Comparison of ENCODE assay signal across 8 mouse cellular contexts in the genomic region with DNA sequence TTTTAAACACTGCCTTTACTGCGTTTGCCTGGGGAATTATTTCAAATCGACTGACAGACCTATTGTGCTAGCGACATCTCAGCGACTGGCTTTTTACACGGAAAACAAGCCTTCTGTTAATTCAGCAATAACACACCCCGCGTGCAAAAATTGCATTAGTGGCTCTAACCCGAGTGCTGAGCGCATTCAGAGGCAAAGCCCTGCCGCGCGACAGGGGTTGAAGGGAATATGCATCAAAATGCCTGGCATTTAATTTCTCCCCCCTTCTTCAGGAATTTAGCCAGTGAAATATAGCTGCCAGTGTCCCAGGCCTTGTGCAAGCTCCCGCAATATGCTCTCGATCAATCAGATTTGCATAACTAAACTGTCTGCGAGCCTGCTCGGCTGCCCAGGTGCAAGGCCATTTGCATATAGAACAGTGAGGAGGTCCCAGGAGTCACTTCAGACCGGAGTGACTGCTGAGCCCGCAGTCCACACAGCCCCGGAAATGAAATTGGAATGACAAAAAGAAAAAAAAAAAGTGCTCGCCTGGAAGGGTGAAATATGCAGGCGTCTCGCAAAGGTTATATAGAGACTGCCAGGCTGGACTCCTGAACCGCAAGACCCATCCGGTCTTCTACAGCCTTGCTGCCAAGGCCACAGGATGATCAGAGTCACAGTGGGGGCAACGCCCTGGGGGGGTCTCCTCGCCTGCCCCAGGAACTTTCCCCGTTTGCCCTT.
DNase-seq lines count a peak whose midpoint lies in the region; ATAC-seq and TF ChIP-seq lines count a peak whose summit lies in the region.

No protein-coding gene starts in this region.

- TF ChIP-seq POLR2A in embryonic fibroblast, embryonic 13.5 days (IDR thresholded peaks at IDR 0.05; ENCODE audit: low read depth, low read length): no peak

- ATAC-seq in kidney, embryonic 14.5 days (ENCODE audit: low FRiP score, low TSS enrichment): no peak
- ATAC-seq in midbrain, postnatal 0 days (ENCODE audit: low FRiP score): no peak

- 0 out of 2 replicates have a peak, but pooled peaks cover 3% of the 10 kb centered on the region for H3K4me1 ChIP-seq in embryonic fibroblast, embryonic 13.5 days (ENCODE audit: control insufficient read depth, insufficient read depth, low read length)
- peaks cover 5% of the 10 kb centered on the region; the same call in 1 of the 2 replicates for H3K4me1 ChIP-seq in kidney, embryonic 14.5 days (ENCODE audit: control insufficient read depth, insufficient read depth, low read length)
- peaks cover 9% of the 10 kb centered on the region; the same call in 1 of the 2 replicates for H3K4me1 ChIP-seq in midbrain, postnatal 0 days (ENCODE audit: insufficient read depth, low read length)

- WGBS in kidney, embryonic 14.5 days: 3% methylated on average over 27 of the region's 27 CpGs
- WGBS in midbrain, postnatal 0 days: 3% methylated on average over 27 of the region's 27 CpGs

- H3K4me3 ChIP-seq in left cerebral cortex, adult 2 months: peak overlapping the region; percentile 49
- peak overlapping the region; percentile 39; the same call in 1 of the 2 replicates for H3K4me3 ChIP-seq in embryonic fibroblast, embryonic 13.5 days (ENCODE audit: insufficient read depth, low read length)
- H3K4me3 ChIP-seq in kidney, embryonic 14.5 days (ENCODE audit: low read length): peak overlapping the region; percentile 43
- peak overlapping the region; percentile 35 for H3K4me3 ChIP-seq in midbrain, postnatal 0 days (ENCODE audit: low read depth, low read length)

- DNase-seq in left cerebral cortex, adult 2 months (ENCODE audit: extremely low spot score in 1 of 2, low spot score in 2 of 2): no peak
- DNase-seq in left cerebral cortex, postnatal 10 days (ENCODE audit: extremely low spot score in 1 of 2, low spot score in 2 of 2): no peak
- DNase-seq in midbrain, postnatal 0 days (ENCODE audit: low spot score): peak; percentile 24
- no peak for DNase-seq in urinary bladder, postnatal 25 days (ENCODE audit: low spot score)
- DNase-seq in frontal cortex, postnatal 25 days (ENCODE audit: low spot score in 2 of 2): no peak
- no peak for DNase-seq in spleen, postnatal 10 days (ENCODE audit: low spot score in 2 of 2)

- H3K9ac ChIP-seq in kidney, embryonic 14.5 days (ENCODE audit: low read depth, low read length): no peak overlapping the region; the same call in 1 of the 2 replicates
- H3K9ac ChIP-seq in midbrain, postnatal 0 days (replicated peaks; ENCODE audit: low read length, poor library complexity, severe bottlenecking): peak overlapping the region; percentile 52

- H3K27ac ChIP-seq in left cerebral cortex, adult 2 months: peak overlapping the region; percentile 58
- H3K27ac ChIP-seq in embryonic fibroblast, embryonic 13.5 days (ENCODE audit: insufficient read depth, low read length): no peak overlapping the region
- no peak overlapping the region for H3K27ac ChIP-seq in kidney, embryonic 14.5 days (ENCODE audit: low read depth, low read length)
- peak overlapping the region; percentile 63 for H3K27ac ChIP-seq in midbrain, postnatal 0 days (ENCODE audit: low read depth, low read length)

- no peaks in the 10 kb centered on the region for H3K9me3 ChIP-seq in kidney, embryonic 14.5 days (ENCODE audit: control insufficient read depth, low read length)
- H3K9me3 ChIP-seq in midbrain, postnatal 0 days (ENCODE audit: low read length): no peaks in the 10 kb centered on the region

- intact Hi-C loops in left cerebral cortex, adult 2 months (cut with DNase I): loop anchor here (5.0 kb wide), 1 partner anchor 1832 kb away; no protein-coding TSS in a partner anchor
- intact Hi-C loops in left cerebral cortex, postnatal 10 days (cut with DNase I): no loop called here

- H3K27me3 ChIP-seq in kidney, embryonic 14.5 days (ENCODE audit: control insufficient read depth, insufficient read depth, low read length): peaks cover 24% of the 10 kb centered on the region
- no peaks in the 10 kb centered on the region for H3K27me3 ChIP-seq in midbrain, postnatal 0 days (ENCODE audit: insufficient read depth, low read length)

- no peak for TF ChIP-seq CTCF in left cerebral cortex, adult 2 months (IDR thresholded peaks at IDR 0.05)
- no peak for TF ChIP-seq CTCF in embryonic fibroblast, embryonic 13.5 days (IDR thresholded peaks at IDR 0.05; ENCODE audit: borderline replicate concordance, insufficient read depth, low read length)
- no peak for TF ChIP-seq CTCF in midbrain, postnatal 0 days (IDR thresholded peaks at IDR 0.05)

- H3K36me3 ChIP-seq in kidney, embryonic 14.5 days (ENCODE audit: control insufficient read depth, insufficient read depth, low read length): no peaks in the 10 kb centered on the region
- no peaks in the 10 kb centered on the region for H3K36me3 ChIP-seq in midbrain, postnatal 0 days (ENCODE audit: insufficient read depth, low read length)

- H3K4me2 ChIP-seq in kidney, embryonic 14.5 days (replicated peaks; ENCODE audit: low read depth, low read length): peak overlapping the region; percentile 74
- H3K4me2 ChIP-seq in midbrain, postnatal 0 days (ENCODE audit: low read depth, low read length, poor library complexity, severe bottlenecking): peak overlapping the region; percentile 77

Comparison
In these comparisons a context has a peak if more than half of its experiments do, and no peak if none do; other contexts are left out.
1. H3K27ac ChIP-seq: peak in left cerebral cortex, adult 2 months (single experiment) and midbrain, postnatal 0 days (single experiment); none in embryonic fibroblast, embryonic 13.5 days (single experiment) and kidney, embryonic 14.5 days (single experiment).
2. Peak in every context shown above with its lines, with median percentiles within 50 percentile points of each other: H3K4me3 ChIP-seq.